Mouse (Mus musculus) cortical plate, adult 2 months (tissue): Measurements from ENCODE around the gene 4933427D14Rik.
A peak's percentile ranks its signal among the peaks of the same experiment; 100 is the strongest.

Experiments
- CTCF ChIP-seq: fragments of 200-500 bp; IDR thresholded peaks from 2 replicates; pipeline ENCODE4 v1.5.1; 2011; ENCODE audit warnings: mild to moderate bottlenecking, control low read depth, low read length; ENCODE audit not compliant: insufficient read depth; ENCODE audit errors: extremely low read depth
- POLR2A ChIP-seq: fragments of 200-500 bp; IDR thresholded peaks from 2 replicates; pipeline ENCODE4 v1.6.1; 2011; ENCODE audit warnings: mild to moderate bottlenecking, low read length, control low read depth; ENCODE audit not compliant: insufficient read depth; ENCODE audit errors: extremely low read depth

DNA sequence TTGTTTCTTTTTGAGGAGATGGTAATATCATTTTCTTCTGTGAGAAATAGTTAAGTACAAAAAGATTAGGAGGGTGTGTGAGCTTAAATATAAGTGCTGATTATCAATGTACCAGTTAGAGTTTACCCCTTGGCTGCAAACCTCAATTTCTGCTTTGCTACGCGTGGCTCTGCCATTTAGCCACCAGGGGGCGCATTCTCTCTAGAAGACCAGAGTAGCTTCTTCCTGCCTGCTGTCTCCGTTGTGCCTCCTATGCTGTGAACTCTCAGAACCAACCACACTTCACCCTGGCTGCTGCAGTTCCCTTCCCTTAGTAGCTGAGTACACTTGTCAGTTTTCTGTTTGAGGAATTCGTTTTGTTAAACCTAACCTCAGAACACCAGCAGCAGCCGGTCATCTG is 14.0 kb upstream of the 4933427D14Rik start:
- TF ChIP-seq CTCF = peak; percentile 87
- TF ChIP-seq POLR2A = no peak
